Mouse (Mus musculus): ENCODE measurements around the gene Gon7. TPM values are rescaled to one million over a fixed set of nuclear protein-coding genes. Genes with fewer than 3 reads are reported as not detected.

Gene Gon7
- total RNA-seq (2023), result 32.6 TPM

DNA sequence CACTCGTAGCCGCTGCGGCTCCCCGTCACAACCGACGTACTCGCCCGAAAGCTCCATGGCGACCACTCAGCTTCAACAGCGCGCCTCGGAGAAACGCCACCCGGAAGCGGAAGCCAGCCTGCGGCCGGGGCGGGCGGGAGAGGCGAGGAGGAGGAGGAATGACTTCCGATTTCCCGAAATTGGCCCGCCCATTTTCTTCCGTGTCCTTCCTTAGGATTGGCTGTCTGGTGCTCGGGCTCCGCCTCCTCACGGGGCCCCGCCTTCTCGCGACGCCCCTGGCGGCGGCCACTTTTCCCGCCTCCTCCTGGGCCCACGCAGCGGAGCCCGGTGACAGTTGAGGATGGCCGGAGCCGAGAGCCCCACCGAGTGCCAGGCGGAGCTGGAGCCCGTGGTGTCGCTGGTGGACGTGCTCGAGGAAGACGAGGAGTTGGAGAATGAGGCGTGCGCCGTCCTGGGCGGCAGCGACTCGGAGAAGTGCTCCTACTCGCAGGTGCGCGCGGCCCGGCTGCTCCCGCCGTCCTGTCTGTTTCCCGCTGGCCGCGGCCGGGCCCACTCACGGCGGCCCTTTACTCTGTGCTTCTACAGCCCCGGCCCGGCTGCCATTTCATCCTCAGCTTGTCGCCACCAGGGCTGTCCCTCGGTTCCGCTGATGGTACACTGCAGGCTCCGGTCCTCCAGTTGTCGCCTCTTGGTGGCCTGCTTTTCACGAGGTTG is at the start of gene Gon7, which contains the start of the genes Gm28051 and Ubr7:
TSS of gene Gon7 (minus strand) at position 115 of the 714 bp plus-strand sequence.
TSS of gene Gm28051 (minus strand) at position 77 of the 714 bp plus-strand sequence.
TSS of gene Ubr7 (plus strand) at position 279 of the 714 bp plus-strand sequence.

DNA sequence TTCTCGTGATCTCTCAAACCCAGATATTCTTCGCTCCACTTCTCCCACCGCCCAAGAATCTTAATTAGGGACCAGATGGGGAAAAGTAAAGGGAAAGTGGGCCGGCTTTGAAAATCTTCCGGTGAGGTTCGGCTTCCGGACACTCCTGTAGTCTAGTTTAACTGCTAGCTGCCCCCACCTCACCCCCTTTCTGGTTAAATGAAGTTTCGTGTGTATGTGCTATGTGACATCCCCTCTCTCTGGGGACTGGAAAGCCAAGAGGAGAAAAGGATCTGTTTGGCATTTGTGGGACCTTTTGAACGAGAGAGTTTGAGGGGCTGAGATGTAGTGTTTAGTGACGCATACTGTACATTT is 777 bp upstream of the Gon7 start, which contains the start of gene Gm20604:
TSS of gene Gm20604 (minus strand) at position 270 of the 354 bp plus-strand sequence.

DNA sequence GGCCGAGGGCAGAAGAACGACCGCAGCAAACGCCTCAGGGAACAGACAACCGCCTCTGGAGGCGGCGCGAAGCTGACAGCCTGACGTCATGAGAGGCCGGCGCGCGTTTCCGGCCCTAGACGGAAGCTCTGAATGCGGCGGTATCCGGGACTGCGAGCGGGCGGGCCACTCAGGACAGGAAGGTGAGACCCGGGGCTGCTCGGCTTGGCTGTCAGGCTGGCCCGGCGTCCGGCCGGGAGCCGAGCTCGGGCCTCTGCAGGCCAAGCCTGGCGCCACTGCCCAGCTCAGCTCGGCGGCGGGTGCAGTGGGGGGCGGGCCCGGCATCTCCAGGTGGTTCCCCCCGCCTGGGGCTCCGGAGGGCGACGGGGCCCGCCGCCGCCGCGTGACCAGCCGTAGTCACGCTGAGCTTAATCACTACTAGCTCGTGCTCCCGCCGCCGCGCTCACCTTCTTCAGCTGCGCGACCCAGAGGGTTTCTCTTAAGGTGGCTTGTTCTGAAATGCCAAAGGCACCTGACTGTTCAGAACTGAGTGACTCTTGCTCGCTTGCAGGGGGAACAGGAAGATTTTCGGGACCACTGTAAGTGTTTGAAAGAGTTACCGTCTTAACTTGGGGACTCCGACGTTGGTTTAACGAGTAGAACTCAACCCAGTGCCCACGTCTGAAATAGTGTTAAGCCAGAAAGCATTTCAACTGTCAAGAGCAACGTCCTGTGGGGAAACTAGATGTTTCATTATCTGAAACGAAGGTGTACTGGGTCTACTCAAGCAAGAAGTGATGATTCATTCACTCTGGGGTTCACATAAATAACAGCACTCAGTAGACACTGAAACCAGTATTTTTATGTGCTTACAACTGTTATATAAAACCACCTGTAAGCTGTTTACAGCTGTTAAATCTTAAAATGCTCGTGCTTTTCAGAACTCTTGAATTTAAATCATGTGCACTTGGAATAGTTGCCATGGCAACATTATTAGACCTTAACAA is 13.7 kb downstream of the Gon7 start, which contains the start of the genes Moap1 and Tmem251:
TSS of gene Moap1 (minus strand) at position 73 of the 986 bp plus-strand sequence.
TSS of gene Tmem251 (plus strand) at position 174 of the 986 bp plus-strand sequence.

DNA sequence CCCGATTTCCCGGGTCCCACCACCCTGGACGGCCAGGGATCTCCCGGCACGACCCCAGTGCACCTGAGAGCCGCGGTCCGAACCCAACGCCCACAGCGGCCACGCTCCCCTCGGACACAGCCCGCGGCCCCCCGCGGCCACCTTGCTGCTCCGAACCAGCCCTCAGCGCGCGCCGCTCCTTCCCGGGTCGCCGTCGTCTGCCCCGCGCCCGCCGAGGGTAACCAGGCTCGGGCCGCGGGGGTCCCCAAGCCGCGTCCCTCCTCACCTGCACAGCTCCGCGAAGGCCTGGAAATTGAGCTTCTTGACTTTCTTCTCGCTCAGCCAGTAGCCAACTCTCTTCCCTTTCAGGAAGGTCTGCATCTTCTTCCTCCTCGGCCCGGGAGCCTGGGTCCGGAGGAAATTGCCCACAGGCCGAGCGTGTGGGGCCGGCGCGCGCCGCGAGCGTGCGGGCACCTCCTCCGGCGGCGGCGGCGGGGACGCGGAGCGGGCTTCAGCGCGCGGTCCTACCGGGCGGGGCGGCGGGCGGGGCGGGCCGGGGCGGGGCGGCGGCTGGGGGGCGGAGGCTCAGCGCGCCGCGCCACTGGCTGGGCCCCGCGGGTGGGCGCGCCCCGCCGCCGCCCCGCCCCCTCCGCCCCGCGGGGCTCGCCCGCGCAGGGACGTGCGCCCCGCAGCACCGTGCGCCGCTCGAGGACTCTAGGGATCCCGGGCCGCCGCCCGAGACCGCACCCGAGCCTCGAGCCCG is 53.0 kb downstream of the Gon7 start, which contains the start of gene Itpk1:
TSS of gene Itpk1 (minus strand) at position 474 of the 742 bp plus-strand sequence.

Other genes with a start within 250 kb of the Gon7 start
- not detected for gene Chga, start 202.8 kb downstream of the Gon7 start, total RNA-seq (2023)
- 61.9 TPM for gene Itpk1, start 52.9 kb downstream of the Gon7 start, total RNA-seq (2023)
- 9.6 TPM for gene Moap1, start 14.1 kb downstream of the Gon7 start, total RNA-seq (2023)
- gene Tmem251, start 14.0 kb downstream of the Gon7 start, total RNA-seq (2023), result 14.8 TPM
- gene Gm28051, start within 50 bp of the Gon7 start, total RNA-seq (2023), result not detected
- gene Ubr7, start 164 bp upstream of the Gon7 start, total RNA-seq (2023), result 21.2 TPM
- 4.8 TPM for gene Gm20604, start 869 bp upstream of the Gon7 start, total RNA-seq (2023)
- 55.2 TPM for gene Btbd7, start 120.7 kb upstream of the Gon7 start, total RNA-seq (2023)
- gene Cox8c, start 141.5 kb upstream of the Gon7 start, total RNA-seq (2023), result not detected
- not detected for gene Unc79, start 191.1 kb upstream of the Gon7 start, total RNA-seq (2023)